Mouse (Mus musculus): ENCODE results near the gene Rhobtb1. TPM values are rescaled to one million over a fixed set of nuclear protein-coding genes. Genes with fewer than 3 reads are reported as not detected.

The Rhobtb1 gene
- polyA plus RNA-seq (2015; fragmentation: Nextera tagmentation; extraction: Ambion mirVana) = 14.3 and 15.1 TPM in 2 replicates

DNA sequence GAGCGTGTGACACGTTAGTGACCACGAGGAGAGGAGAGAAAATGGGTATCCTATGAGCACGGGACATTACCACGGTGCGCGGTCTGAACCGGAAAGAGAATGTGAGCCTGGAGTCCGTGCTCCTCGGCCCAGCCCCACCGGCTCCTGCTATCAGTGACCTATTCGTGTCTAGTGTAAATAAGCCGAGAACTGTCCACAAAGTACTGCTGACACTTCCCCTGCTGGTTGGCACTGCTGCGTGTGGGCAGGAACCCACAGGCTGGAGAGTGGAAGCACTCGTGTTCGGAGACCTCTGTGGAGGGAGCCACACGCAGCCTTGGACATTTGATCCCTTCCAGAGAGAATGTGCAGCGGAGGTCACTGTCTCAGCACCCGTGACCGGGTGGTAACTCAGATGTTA is at the start of gene Rhobtb1:
Gene Rhobtb1 (plus strand): TSS at position 390 of the 400 bp plus-strand sequence.
- Histone ChIP-seq H3K4me2 (no peak within 1 kb of the TSS), H3K9ac (no peak within 1 kb of the TSS), H3K9me3 (no peaks in the 10 kb centered on the region), H3K4me3 (no peak within 1 kb of the TSS), H3K27me3 (no peaks in the 10 kb centered on the region), H3K4me1 (replicated peaks) (no peaks in the 10 kb centered on the region), H3K27ac (replicated peaks) (no peak within 1 kb of the TSS), H3K36me3 (no peaks in the 10 kb centered on the region)
- ATAC-seq (ENCODE audit: low read depth) = no peak
- WGBS = 86% methylated on average over 20 of the region's 20 CpGs

DNA sequence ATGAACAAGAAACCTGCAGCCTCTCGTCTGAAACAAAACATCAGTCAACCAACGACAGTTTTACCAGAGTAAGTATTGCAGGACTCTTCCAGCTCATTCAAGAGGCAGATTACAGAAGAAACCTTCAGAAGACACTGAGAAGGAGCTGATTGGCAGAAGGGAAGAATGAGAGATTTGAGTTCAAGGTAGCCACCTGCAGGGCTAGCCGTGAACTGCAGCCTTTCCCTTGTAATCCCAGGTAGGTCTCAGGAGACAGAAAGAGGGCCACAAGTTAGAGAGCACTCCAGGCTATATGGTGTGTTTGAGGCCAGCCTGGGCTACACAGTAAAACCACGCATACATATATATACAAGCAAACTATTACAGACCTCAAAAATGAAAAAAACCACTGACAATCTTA is 49.2 kb upstream of the Rhobtb1 start:
- Histone ChIP-seq H3K9me3 (no peaks in the 10 kb centered on the region), H3K27ac (replicated peaks) (no peak overlapping the region), H3K4me1 (replicated peaks) (peaks cover 5% of the 10 kb centered on the region; the same call in 1 of the 2 replicates), H3K4me2 (no peak overlapping the region), H3K9ac (no peak overlapping the region), H3K36me3 (no peaks in the 10 kb centered on the region), H3K4me3 (no peak overlapping the region), H3K27me3 (no peaks in the 10 kb centered on the region)
- no peak for ATAC-seq (ENCODE audit: low read depth)
- WGBS = 80% methylated on average over 4 of the region's 4 CpGs

DNA sequence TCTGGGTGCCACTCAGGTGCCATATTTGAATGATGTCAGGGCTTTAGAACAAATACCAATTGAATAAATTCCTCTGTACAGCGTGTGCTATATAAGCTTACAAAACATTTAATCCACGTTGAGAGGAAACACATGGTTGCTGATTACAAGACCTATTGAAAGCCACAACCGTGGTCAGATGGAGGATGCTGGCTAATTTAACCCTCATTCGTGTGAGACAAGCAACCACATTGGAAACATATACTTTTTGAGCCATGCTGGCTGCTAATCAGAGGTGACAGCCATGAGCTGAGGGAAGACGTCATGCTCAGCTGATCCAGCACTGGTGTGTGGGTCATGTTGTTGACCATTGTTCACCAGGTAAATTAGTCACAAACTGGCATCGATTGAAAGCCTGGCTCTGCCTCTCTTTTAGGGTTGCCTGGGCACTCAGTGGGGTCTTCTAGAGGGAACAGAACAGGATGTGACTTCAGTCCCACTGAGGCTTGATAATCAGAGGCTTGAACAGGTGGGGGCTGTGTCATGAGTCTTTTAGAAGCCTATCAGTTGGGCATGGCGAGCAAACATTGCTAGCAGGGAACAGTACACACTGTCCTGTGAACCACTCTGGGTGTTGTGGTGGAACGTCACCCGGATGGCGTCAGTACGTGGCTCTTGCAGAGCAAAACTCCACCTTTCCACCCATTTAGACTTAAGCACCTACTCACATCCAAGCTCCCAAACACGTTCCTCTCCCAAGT is 46.9 kb upstream of the Rhobtb1 start:
- Histone ChIP-seq H3K9me3 (no peaks in the 10 kb centered on the region), H3K4me1 (replicated peaks) (peaks cover 7% of the 10 kb centered on the region), H3K4me3 (no peak overlapping the region), H3K27me3 (no peaks in the 10 kb centered on the region), H3K27ac (replicated peaks) (no peak overlapping the region), H3K4me2 (no peak overlapping the region), H3K9ac (no peak overlapping the region), H3K36me3 (no peaks in the 10 kb centered on the region)
- 88% methylated on average over 12 of the region's 12 CpGs for WGBS
- ATAC-seq (ENCODE audit: low read depth) = no peak

DNA sequence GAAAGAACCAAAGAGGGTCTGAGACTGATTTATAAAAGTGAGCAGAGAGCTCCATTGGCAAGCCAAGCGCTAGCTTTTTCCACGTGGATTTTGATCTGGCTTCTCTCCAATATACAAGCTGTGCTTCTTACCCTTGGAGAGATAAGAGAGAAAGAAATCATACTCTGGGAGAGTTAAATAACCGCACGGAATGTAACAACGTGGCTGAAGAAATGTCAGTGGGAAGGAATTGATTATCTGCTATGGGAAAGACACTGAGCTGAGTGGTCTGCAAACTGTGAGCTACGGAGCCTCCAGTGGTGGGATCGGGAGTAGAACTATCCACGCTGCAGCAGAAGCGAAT is 46.4 kb upstream of the Rhobtb1 start:
- Histone ChIP-seq H3K27ac (replicated peaks) (no peak overlapping the region), H3K36me3 (no peaks in the 10 kb centered on the region), H3K9ac (no peak overlapping the region), H3K27me3 (no peaks in the 10 kb centered on the region), H3K9me3 (no peaks in the 10 kb centered on the region), H3K4me2 (no peak overlapping the region), H3K4me3 (no peak overlapping the region), H3K4me1 (replicated peaks) (peaks cover 7% of the 10 kb centered on the region)
- no peak for ATAC-seq (ENCODE audit: low read depth)
- WGBS = 74% methylated on average over 9 of the region's 9 CpGs

DNA sequence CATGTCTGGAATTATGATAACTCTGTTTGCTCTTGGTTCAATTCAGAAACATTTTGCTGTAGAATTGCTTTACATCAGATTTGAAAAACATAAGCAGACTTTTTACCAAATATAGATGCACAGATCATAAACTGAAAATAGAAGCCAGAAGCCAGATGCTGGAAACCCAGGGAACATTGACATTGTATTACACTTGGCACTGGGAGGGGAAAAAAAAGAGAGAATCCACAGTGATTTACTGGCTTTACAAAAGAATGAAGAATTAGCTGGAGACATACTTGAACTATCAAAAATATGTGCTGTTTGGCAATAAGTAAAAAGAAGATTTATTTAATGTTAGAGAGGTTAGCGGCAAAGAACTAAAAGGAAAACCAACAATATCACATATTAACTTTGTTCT is 44.4 kb upstream of the Rhobtb1 start:
- 90% methylated on average over 1 of the region's 1 CpGs for WGBS
- Histone ChIP-seq H3K4me2 (no peak overlapping the region), H3K36me3 (no peaks in the 10 kb centered on the region), H3K27me3 (no peaks in the 10 kb centered on the region), H3K9me3 (no peaks in the 10 kb centered on the region), H3K9ac (no peak overlapping the region), H3K27ac (replicated peaks) (no peak overlapping the region), H3K4me1 (replicated peaks) (peaks cover 7% of the 10 kb centered on the region), H3K4me3 (no peak overlapping the region)
- no peak for ATAC-seq (ENCODE audit: low read depth)

DNA sequence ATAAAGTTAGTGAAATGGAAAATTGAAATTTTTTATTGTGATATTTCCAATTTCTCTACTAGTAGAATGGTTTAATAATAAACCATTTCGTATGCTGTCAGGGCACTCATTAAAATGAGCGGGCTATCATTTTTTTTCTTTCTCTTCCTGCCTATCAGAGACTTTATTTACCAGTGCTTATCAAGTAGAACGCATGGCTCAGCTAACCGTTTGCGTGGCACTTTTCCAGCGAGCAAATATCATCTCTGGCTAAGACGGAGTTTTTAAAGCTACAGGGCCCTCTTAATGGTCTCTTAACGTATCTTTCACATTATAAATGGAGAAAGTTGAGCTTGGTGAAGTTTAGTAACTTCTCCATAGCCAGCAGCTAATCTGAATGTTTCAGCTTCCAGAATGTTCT is 44.0 kb upstream of the Rhobtb1 start:
- 66% methylated on average over 8 of the region's 8 CpGs for WGBS
- Histone ChIP-seq H3K9me3 (no peaks in the 10 kb centered on the region), H3K4me3 (no peak overlapping the region), H3K9ac (no peak overlapping the region), H3K4me2 (no peak overlapping the region), H3K4me1 (replicated peaks) (peaks cover 7% of the 10 kb centered on the region), H3K27ac (replicated peaks) (no peak overlapping the region), H3K27me3 (no peaks in the 10 kb centered on the region), H3K36me3 (no peaks in the 10 kb centered on the region)
- ATAC-seq (ENCODE audit: low read depth) = no peak

DNA sequence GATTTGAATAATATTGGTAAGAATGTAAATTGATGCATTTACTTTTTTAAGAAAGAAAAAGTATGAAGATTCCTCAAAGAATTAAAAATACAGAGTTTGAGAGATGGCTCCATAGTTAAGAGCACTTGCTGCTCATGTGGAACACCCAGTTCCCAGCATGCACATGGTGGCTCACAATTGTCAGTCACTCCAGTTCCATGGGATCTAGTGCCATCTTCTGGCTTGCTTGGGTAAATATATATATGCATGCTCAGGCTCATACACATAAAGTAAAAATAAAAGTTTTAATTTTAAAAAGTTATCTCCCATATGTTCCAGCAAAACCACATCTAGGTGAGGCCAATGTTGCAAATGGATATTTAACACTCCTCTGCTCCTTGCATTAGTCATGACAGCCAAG is 36.9 kb upstream of the Rhobtb1 start:
- Histone ChIP-seq H3K9ac (no peak overlapping the region), H3K4me1 (replicated peaks) (no peaks in the 10 kb centered on the region), H3K9me3 (peaks cover 3% of the 10 kb centered on the region; the same call in 1 of the 2 replicates), H3K27ac (replicated peaks) (no peak overlapping the region), H3K27me3 (no peaks in the 10 kb centered on the region), H3K4me3 (no peak overlapping the region), H3K4me2 (no peak overlapping the region), H3K36me3 (no peaks in the 10 kb centered on the region)
- no peak for ATAC-seq (ENCODE audit: low read depth)

DNA sequence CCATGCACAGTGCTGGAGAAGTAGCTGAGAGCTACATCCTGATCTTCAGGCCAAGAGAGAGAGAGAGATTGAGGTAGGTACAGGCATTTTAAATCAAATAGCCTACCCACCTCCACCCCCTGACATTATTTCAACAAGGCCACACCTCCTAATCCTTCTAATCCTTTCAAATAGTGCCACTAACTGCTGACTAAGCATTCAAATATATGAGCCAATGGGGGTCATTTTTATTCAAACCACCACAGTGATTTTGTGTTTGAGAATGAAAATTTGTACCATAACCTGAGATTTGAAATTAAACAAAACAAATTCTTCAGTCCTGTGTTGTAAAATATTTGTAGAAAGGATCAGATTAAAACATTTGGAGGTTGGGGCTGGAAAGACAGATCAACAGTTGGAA is 33.2 kb upstream of the Rhobtb1 start:
- Histone ChIP-seq H3K27me3 (no peaks in the 10 kb centered on the region), H3K4me2 (no peak overlapping the region), H3K36me3 (no peaks in the 10 kb centered on the region), H3K27ac (replicated peaks) (no peak overlapping the region), H3K9me3 (peaks cover 3% of the 10 kb centered on the region; the same call in 1 of the 2 replicates), H3K4me3 (no peak overlapping the region), H3K9ac (no peak overlapping the region), H3K4me1 (replicated peaks) (no peaks in the 10 kb centered on the region)
- ATAC-seq (ENCODE audit: low read depth) = no peak

DNA sequence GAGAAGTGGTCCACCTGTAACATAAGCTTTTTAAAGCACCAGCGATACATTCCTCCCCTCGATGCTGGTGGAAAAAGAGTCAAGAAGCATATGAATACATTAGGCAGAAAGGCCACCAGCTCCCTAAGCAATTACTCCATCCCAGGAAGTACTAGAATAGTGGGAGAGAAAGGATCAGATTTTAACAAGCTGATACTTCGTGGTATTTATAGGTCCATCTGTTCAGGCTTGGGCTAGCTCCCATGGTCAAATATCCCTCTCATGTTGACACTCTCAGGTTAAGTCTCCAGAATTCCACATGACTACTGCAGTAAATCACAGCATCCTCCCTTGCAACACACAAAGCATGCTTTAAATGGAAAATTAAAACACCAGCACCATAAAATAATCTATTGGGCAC is 32.3 kb upstream of the Rhobtb1 start:
- WGBS = 78% methylated on average over 3 of the region's 3 CpGs
- H3K9ac ChIP-seq = no peak overlapping the region
- H3K27ac ChIP-seq (replicated peaks) = no peak overlapping the region
- peaks cover under 1% of the 10 kb centered on the region; the same call in 1 of the 2 replicates for H3K9me3 ChIP-seq
- H3K27me3 ChIP-seq = no peaks in the 10 kb centered on the region
- H3K4me3 ChIP-seq = no peak overlapping the region
- ATAC-seq (ENCODE audit: low read depth) = no peak
- H3K4me2 ChIP-seq = no peak overlapping the region
- no peaks in the 10 kb centered on the region for H3K4me1 ChIP-seq (replicated peaks)
- no peaks in the 10 kb centered on the region for H3K36me3 ChIP-seq

DNA sequence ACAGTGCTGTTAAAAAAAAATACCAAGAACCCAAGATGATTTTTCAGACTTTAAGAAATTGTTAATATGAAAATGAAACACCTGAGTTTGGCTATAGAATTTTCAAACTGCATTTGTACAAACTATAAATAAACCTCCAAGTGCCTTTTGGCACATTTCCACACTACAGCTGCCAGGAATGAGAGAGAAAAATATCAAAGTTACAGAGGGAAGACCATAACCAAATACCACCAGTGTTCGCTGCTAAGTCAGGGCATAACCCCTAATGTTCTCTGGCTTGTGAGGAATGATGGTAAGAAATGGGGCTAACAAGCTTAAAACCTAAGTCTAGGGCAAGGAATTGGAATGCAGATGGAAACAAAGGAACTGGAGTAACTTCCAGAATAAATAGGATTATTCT is 31.8 kb upstream of the Rhobtb1 start:
- Histone ChIP-seq H3K4me2 (no peak overlapping the region), H3K4me3 (no peak overlapping the region), H3K36me3 (no peaks in the 10 kb centered on the region), H3K9me3 (no peaks in the 10 kb centered on the region), H3K27me3 (no peaks in the 10 kb centered on the region), H3K27ac (replicated peaks) (no peak overlapping the region), H3K4me1 (replicated peaks) (no peaks in the 10 kb centered on the region), H3K9ac (no peak overlapping the region)
- WGBS = 83% methylated on average over 1 of the region's 1 CpGs
- ATAC-seq (ENCODE audit: low read depth) = no peak

DNA sequence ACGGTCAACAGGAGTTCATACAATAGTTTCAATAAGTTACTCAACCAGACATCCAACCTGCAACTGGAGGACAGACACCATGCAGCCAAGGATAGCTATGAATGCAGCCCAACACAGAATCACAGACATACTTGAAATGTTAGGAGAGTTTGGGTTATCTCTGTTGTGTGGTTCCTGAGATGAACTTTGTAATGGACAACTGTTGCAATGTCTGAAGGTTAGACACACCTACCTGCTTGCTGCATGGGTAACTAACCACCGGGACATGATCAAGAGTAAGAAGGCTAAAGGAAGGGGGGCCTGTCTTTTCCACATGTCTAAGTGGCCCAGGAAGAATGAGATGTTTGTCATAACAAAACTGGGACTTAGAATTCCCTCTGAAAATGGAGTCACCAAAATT is 24.7 kb upstream of the Rhobtb1 start:
- Histone ChIP-seq H3K4me2 (no peak overlapping the region), H3K9me3 (no peaks in the 10 kb centered on the region), H3K27me3 (no peaks in the 10 kb centered on the region), H3K36me3 (no peaks in the 10 kb centered on the region), H3K27ac (replicated peaks) (no peak overlapping the region), H3K9ac (no peak overlapping the region), H3K4me1 (replicated peaks) (peaks cover 4% of the 10 kb centered on the region; the same call in 1 of the 2 replicates), H3K4me3 (no peak overlapping the region)
- no peak for ATAC-seq (ENCODE audit: low read depth)
- WGBS = 88% methylated on average over 2 of the region's 2 CpGs

DNA sequence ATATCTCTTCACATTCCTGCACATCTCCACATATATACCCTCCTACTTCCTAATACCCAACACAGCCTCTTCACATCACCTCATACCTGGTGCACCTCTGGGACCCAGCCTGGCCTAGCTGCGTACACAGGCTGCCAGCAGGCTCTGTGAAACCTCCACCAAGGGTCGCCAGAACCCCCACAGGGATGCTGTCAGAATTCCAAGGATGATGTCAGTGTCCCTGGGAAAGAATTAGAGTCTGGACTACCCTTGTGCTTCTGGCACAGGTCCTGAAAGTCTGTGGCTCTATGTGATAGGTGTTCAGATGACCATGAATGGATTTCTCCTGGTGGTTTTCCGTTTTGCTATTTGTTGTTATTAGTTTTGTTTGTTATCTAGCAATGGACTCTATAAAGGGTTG is 22.7 kb upstream of the Rhobtb1 start:
- Histone ChIP-seq H3K27ac (replicated peaks) (no peak overlapping the region), H3K36me3 (no peaks in the 10 kb centered on the region), H3K9ac (no peak overlapping the region), H3K27me3 (no peaks in the 10 kb centered on the region), H3K9me3 (no peaks in the 10 kb centered on the region), H3K4me3 (no peak overlapping the region), H3K4me2 (no peak overlapping the region), H3K4me1 (replicated peaks) (peaks cover 4% of the 10 kb centered on the region; the same call in 1 of the 2 replicates)
- ATAC-seq (ENCODE audit: low read depth) = no peak
- WGBS = 85% methylated on average over 3 of the region's 3 CpGs

DNA sequence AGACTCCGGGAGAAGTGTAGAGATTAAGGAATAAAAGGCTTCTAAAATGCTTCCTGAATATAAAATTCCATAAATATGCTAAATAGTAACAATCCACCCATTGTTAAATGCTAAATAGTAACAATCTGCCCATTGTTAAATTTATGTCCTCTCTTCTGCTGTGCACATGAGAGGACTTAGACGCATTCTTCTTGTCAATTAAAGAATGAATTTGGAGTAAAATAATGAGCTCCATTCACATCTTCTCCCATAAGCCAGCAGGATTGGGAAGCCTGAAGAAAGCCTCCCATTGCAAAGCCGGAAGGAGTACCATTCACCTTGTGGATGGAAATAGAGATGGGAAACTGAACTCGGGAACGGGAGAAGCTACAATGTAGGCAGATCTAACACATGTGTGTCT is 20.6 kb upstream of the Rhobtb1 start:
- H3K4me1 ChIP-seq (replicated peaks) = peaks cover 4% of the 10 kb centered on the region; the same call in 1 of the 2 replicates
- no peaks in the 10 kb centered on the region for H3K9me3 ChIP-seq
- no peaks in the 10 kb centered on the region for H3K27me3 ChIP-seq
- H3K27ac ChIP-seq (replicated peaks) = no peak overlapping the region
- no peak overlapping the region for H3K4me3 ChIP-seq
- 56% methylated on average over 5 of the region's 5 CpGs for WGBS
- H3K4me2 ChIP-seq = no peak overlapping the region
- H3K36me3 ChIP-seq = no peaks in the 10 kb centered on the region
- no peak for ATAC-seq (ENCODE audit: low read depth)
- no peak overlapping the region for H3K9ac ChIP-seq
